Mouse (Mus musculus) kidney, postnatal 25 days (tissue): ENCODE results near the gene Fsd1l.

Experiments
- DNase-seq, 2 experiments: peaks; one replicate each; pipeline ENCODE4 v3.0.0; 2021; ENCODE audit warnings: mixed read lengths in 2 of 2

The Fsd1l gene

DNA sequence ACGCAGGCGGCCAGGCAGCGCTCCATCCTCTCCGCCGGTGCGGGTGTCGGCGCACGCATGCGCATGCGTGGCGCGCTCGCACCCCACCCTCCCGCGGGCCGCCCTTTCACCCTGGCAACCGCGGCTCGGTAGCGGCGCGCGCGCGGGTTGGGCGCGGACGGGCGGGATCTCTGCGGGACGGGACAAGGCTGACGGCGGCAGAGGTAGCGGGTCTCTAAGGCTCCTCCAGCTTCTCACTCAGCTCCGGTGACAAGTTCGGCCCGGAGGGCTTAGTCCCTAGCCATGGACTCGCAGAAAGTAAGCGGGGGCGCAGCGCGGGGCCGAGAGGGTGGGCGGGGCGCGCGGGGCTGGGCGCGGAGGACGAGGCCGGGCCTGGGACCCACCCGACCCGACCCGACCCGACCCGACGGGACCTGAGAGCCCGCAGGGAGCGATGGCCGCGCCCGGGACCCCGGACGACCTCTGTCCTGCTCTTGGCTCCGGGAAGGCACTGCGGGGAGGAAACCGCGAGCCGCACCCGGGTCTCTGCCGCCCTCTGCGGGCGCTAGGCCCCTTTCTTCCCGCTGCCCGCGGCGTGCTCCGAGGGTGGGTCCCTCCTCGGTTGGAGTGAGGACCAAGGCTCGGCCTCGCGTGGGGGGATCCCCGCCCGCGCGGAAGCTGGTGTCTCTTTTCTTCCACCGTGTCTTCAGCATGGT, at the start of gene Fsd1l:
Gene Fsd1l (plus strand): TSS at position 156 of the 695 bp plus-strand sequence.
- DNase-seq: peak; percentile 71 to 83

DNA sequence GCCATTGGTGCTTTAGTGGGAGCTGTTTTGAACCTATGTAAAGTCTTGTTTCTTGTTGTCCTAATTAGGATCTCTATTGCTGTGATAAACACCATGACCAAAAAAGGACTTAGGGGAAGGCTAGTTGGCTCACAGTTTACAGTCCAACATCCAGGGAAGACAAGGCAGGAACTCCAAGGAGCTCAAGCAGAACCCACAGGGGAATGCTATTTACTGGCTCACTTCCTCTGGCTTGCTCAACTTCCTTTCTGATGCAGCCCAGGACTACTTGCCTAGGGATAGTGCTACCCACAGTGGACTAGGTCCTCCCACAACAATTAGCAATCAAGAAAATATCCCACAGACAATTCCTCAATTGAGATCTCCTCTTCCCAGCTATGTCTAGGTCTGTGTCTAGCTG, 43.6 kb upstream of the Fsd1l start:
- DNase-seq: no peak

DNA sequence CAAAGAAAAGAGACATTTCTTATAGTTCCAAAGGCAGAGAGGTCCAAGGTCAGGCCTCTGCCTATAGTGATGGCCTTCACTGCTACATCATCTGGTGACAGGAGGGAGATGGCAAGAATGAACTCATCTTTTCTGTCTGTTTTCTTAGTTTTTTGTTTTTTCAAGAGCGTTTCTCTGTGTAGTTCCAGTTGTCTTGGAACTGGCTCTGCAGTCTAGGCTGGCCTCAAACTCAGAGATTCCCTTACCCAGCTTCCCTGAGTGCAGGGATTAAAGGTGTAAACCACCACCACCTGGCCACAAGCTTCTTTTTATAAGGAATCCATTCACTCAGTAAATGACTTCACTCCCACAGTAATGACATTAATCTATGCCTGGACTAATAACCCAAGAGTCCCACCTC, 42.3 kb upstream of the Fsd1l start:
- DNase-seq: no peak

DNA sequence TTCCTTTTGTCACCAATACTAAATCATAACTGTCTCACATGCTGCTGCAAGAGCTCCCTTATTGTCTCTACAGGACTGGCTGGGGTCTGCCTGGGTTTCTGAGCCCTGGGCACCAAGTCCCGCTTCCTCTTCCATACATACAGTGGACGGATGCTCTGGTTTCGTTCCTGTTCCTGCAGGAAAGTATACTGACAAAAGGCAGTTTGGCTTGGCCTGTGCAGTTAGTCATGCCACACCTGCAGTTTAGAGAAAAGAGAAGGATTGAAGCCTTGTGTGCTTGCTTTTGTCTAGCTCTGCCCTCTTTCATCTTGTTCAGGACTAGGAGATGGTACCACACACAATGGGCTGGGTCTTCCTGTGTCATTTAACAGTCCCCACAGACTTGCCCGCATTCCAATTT, 41.8 kb upstream of the Fsd1l start:
- no peak for DNase-seq

DNA sequence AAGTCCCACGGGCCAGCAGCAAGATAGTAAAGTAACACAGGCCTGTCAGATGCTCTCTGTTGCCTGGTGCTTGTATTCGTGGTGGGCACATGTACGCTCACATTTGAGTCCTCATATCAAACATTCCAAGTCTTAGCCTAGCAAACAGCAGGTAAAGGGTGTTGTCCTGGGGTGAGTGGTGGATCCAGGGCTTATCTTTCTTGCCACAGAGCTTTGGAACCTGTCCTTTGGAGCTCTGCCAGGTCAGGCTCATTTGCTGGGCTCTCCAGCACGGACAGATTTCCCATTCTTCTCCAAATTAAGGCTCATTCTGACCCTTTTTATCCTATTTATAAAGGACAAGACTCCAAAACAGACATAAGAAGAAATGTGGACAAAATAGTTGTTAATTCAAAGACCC, 41.1 kb upstream of the Fsd1l start:
- DNase-seq: peak; percentile 35 to 38

DNA sequence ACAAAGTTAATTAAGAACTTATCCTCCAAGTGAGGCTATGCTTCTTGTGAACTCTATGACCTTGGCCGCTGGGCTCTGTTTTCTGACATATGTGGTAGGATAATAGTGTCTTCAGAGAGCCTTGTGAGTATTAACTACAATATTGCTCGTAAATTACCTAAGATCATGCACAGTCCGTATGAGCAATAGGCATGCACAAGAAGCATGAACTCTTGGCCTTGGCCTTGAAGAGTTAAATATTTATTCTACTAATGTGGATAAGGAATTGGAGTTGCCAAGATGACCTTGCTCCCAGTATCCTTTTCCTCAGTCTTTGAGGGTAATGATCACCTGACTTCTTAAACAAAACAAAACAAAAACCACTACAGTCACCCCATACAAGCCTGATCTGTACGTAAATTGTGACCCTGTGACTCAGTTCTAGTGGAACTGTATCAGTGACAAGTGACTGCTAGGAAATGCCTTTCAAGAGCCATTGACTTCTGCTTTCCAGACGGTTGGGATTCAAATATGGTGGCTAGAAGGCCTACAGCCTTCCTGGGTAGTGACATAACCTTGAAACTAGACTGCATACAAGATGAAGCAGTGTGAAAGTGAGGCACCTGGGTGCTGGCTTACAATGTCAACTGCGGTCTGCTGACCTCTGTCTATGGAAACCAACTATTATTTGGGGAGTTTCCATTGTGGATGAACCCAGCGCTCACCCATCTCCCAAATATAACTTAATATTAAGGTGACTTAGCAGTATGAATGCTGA, 40.4 kb upstream of the Fsd1l start:
- no peak for DNase-seq

DNA sequence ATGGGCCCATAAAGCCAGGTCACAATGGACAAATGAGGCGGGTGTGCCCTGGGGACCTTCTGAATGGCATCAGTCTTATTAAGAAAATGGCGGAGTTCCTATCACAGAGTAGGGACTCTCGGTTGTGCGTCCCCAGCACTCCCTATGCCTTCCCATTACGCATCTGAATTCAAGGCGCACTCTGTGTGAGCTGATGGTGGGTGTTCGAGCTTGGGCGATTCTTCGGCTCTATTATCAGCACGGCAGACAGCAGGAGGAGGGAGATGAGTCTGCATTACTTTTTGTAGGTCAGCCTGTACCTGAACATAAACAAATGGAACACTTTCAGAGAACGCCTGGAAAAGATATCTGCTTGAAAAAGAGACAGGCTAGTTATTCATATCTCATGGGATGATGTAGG, 39.7 kb upstream of the Fsd1l start:
- no peak for DNase-seq

DNA sequence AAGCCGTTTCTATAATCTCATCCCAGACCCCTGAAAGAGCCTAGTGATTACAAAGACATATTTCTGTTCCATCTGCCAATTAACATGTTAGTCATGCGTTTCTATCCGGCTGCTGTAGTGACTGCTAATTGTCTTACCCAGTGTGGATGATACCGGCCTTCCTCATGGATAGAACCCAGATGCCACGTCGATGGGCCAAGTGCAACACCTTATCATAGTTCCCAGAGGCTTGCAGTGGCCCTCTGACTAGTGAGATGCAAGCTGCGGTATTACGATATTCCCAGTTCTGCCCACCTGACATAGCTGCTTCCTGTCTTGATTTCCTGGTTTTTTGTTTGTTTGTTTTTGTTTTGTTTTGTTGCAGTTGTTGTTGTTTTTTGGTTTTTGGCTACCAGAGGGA, 39.3 kb upstream of the Fsd1l start:
- no peak for DNase-seq

DNA sequence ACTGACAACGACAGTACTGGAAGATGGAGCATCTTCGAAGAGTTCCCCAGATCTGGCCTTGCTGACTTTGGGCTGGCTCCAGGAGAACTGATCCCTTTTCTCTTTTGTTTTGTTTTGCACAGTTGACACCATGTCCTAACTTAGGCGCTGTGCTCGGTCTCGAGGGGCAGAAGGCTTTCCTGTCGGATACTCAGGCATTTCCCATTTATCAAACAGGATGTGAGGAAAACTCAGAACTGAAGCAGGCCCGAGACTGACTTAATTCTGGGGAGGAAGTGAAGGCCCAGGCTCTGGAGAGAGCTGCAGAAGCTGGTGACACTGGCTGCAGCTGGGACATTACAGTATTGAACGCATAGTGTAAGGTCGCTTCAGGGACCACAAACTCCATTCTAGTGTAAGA, 38.9 kb upstream of the Fsd1l start:
- peak; percentile 64 to 85 for DNase-seq

DNA sequence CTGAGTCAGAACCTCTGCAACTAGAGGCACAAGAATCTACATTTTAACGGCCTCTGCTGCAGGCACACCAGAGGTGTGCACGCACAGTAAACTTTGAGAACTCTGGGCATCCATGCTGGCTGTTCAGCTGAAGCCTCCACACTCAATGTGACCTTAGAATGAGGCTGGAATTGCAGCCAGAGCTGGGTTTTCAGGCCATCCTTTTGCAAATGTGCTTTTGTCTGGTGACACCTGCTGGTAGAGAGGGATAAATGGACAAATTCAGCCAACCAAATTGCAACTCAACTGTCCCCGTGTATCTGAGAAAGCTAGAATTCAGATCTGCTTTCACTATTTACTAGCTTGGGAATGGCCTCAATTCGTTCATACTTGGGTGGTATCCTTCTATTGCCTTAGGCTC, 37.1 kb upstream of the Fsd1l start:
- DNase-seq: peak; percentile 68 to 72

DNA sequence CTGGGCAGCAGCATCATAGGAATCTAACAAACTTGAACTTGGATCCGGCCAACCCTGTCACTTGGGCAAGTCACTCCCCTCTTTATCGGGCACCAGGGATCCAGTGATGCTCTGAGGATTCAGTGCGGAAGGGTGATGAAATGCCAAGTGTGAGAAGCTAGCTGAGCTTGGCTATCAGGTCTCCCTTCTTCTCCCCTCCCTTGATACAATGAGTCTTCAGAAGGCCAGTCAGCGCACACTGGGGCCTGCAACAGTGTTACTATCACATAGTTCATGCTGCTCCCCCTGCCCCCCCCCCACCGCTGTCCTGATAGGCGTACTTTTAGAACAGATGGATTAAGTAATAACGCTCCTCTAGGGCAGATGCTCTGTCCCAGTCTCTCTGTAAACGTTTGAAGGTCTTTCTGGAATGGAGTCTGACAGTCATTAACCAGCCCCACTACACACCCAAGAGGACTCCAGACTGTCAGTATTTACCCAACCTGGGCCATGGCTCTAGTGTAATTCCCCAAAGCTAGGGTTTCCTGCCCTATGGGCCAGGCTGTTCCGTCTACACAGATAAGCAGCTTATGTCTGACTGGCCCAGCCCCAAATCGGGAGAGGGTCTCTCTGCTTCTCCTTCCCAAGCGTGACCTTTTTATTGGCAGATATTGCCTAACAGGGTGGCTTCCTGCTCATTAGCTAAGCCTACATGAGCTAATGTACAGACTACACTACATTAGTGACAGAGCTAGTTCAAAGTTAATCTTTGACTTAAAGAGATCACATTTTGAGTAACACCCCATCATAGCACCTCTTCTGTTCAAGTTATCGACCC, 35.8 kb upstream of the Fsd1l start:
- DNase-seq: no peak

DNA sequence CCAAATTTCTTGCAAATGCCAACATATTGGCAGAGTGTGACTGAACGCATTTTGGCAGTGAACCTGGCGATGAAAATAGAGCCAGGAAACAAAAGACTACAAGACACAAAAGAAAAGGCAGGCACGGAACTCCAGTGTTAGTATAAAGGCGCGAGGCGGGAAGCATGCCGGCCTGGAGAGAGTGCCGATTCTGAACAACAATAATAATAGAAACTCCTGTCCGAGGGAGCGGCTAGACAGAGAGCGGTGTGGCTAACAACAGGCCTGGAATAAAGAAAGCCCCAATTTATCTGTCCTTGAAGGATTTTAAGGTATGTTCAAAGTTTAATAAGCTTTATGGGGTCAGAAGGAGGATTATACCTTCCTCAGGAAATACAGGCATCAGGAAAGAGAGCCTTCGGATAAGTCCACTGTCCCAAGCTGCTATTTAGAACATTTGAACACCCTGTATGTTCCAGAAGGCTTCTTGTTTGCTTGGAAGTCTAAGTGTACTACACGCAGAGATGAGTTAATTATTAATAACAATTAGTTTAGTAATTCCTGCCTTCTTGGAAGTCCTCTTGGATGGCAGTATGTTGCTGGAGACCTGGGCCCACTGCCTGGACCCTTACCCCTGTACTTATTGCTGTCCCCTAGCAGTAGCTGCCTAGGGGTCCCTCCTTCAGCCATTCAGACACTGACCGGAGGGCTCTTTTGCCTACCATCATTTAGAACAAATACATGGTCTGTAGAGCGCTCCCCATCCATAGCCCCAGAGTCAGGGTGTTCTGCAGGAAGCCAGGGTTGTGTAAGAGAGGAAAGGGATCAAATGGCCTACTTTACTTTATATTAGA, 35.0 kb upstream of the Fsd1l start:
- no peak for DNase-seq

DNA sequence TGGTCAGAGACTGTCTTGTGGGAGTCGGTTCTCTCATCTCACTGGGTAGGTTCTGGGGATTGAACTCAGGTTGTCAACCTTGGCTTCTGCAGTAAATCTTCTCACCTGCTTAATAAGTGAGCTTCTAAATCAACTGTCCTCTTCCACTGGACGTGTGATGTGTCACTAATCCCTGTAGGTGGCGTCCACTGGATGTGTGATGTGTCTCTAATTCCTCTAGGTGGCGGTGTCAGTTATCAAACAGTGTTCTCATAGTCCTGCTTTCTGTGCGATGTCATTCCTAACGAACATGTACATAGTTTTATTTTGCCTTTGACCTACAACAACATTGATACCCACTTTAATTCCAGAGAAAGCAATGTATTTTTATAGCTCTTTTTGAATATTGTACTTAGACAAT, 30.8 kb upstream of the Fsd1l start:
- DNase-seq: peak in 1 of 2 experiments; percentile 26

DNA sequence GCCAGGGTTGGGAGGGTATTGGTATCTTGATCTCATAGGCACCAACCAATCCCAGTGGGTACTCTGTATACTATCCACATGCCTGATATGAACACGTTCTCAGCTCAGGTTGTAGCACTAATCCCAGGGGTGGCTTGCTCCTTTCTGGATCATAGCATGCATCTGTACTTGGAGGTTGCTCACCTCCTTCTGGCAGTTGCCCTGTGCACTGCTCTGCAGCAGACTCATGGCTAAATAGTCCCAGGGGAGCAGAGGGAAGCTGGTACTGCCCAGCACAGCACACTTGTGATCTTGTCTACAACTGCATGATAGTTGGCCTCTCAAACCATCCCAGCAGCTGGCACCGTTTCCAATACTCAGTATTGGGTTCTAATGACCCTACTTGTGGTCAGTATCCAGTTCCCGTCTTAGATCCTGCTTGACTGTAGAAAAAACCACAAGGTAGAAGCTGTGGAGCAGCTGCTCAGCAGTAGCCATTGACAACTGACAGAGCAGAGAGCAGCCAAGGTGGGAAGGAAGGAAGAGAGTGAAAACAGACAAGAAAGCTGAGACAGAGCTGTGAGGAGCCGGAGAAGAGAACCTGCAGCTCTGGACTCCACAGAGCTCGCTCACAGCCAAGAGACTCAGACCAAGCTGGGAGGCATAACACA, 16.6 kb upstream of the Fsd1l start:
- DNase-seq: peak in 1 of 2 experiments; percentile 23

DNA sequence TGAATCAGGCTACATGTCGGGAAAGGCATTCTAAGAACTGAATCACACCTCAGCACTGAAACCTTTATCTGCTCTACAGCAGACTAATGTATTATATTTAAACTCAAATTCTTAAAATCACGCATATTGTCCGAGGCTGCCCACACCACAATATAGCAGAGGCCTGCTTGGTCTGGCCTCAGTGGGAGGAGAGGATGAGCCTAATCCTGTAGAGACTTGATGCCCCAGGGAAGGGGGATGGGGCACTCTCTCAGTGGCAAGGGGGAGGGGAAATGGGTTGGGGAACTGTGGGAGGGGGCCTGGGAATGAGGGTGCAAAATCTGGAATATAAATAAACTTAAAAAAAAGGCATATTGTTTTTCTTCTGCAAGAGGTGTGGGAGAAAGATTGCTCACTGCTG, 13.3 kb upstream of the Fsd1l start:
- peak in 1 of 2 experiments; percentile 8 for DNase-seq

DNA sequence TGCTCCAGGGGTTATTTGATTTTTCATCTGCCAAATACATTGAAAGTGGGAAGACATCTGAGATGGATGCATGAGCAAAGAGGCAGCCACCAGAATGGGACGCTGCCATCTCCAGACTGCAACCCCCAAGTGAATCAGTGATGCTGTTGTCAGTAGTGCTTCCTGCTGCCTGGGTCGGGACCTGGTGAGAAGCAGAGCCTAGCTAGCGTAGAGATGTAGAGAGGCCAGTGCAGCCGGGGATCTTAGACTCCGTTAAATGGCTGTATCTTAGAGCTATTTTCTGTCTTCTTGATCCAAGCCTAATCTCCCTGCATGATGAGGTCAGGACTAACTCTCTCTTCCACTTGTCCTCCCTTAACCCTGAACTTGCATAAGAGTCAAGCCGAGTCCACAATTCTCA, 11.2 kb upstream of the Fsd1l start:
- DNase-seq: peak in 1 of 2 experiments; percentile 35

DNA sequence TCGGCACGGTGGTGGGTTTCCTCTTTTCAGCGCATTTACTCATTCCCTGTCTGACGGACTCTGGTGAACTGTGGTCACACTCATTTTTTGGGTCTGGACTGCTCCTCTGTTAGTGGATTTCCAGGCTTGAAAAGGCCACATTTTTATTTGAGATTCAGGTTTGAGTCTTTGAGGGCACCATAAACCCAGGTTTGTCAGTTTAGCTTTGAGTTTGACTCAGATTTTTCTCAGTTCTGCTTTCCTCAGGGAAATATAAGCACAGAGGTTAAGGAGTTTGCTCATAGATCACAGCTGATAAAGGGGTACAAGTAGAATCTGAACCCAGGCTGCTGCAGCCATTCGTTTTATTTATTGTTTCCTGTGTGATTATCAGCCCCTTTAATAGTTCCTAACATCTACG, 10.2 kb upstream of the Fsd1l start:
- DNase-seq: peak in 1 of 2 experiments; percentile 25

DNA sequence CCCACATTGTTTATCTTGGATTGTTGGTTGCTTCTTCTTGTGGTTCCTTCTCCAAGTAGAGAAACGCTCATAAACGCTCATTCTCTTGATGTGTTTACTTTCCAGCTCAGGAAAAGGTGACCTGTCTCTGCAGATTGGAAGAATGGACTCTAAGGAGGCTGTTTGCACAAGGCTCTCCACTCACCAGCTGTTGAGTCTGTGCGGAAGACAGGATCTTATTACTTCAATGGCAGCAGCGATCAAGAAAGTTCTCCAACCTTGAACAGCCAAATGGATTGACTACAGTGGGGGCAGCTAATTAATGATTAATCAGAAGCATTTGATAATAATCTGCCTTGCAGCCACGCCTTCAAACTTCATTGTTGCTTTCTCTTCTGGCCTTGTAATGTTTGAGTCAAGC, 9.8 kb upstream of the Fsd1l start:
- peak in 1 of 2 experiments; percentile 26 for DNase-seq

DNA sequence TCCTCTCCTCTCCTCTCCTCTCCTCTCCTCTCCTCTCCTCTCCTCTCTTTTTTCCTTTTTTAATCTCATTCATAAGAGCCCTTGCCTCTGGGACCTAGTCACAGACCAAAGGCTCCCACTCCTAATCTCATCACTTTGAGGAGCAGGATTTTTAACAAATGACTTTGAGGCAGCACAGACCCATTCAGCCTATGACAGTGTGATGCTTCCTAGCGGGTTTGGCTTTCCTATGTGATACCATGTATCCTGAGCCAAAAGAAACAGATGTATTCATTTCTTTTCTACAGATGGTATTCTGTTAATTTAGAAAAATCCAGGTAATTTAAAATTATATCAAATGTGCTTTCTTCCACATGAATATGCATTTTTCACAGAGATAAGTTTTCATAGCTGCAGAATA, 7.6 kb upstream of the Fsd1l start:
- DNase-seq: no peak

DNA sequence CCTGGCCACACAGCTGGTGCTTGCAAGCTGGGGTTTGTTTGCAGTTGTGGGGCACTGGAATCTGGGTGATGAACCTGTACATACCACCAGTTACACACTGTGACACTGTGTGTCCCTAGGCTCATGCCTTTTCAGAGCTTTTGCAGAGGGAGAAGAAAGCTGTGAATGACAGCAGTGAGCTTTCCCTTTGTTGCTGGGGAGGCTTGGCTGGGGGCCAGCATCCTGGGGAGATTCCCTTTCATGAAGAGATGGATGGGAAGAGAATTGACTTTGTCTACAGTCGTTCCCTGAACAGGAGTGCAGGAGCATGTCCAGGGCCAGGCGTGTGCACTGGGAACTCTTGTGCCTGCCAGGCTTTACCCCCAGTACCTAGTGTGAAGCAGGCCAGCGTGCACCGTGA, 6.5 kb upstream of the Fsd1l start:
- peak; percentile 68 to 79 for DNase-seq

DNA sequence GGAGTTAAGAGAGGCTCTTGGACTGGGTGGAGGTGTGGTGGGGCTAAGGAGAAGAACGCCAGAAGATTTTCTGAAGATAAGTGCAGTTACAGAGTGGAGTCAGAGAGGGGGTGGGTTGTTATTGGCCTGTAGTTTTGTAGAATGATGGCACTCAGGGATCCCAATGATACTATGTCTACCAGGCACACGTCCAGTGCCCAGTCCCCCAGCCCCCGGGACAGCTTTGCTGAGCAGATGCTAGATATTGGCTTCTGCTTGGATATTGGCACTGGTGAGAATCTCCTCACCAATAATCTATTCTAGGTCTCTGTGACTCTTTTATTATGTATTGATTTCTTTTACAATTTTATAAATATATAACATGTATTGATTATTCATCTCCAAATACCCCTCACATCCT, 6.0 kb upstream of the Fsd1l start:
- DNase-seq: peak in 1 of 2 experiments; percentile 3

DNA sequence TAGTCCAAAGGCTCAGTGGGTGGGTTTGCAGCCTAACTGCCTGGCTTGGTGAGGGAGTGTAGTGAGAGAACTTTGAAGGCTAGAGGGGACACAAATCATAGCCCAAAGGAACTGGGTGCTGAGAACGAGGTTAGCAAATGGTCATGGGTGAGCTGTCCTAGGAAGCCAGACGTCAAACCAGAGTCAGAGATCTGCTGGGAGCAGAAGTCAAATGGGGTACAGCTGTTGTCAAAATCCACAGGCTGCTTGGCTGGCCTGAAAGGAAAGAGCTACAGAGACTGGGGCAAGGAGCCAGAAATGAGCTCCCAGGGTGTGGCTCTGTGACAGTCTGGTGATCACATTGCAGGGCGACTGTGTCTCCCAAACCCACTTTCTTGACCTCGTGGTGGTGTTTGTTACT, 2.3 kb upstream of the Fsd1l start:
- peak; percentile 71 to 78 for DNase-seq
